9 mouse cellular contexts compared by ENCODE assay signal in the genomic region with DNA sequence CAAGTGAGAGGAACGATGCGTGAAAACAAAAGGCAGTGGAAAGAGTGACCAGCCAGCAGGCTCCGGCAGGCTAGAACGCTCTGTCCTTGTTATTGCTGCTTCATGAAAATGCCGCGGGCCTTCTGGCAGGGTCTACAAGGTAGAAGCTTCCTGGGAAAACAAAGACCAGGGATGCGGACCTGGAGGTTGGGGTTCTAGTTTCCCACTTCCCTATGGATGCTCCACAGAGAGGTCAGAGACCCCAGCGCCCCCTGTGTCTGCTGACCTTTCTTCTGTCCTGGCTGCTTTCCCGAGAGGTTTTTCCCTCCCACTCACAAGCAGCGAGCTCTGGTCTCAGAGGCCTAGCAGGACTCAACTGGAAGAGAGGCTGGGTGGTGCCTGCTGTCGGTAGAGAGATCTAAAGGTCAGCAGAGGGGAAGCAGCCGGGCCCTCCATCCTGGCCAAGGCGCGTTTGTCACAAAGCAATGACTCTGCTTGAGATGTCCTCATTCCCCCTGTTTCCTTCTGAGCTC. TPM values are rescaled to one million over a fixed set of nuclear protein-coding genes. Genes with fewer than 3 reads are reported as not detected.
DNase-seq lines count a peak whose midpoint lies in the region; ATAC-seq and TF ChIP-seq lines count a peak whose summit lies in the region.
"Had no signal": no experiment of that assay in that cellular context is flagged by ENCODE, and none has a peak within 500 bp of the region (broad histone marks: within the 10 kb centered on the region; RNA-seq: fewer than 3 reads in every experiment).

No protein-coding gene starts in this region.

- H3K27ac ChIP-seq in kidney, embryonic 14.5 days (ENCODE audit: low read depth, low read length) = no peak overlapping the region
- peak overlapping the region; percentile 59; the same call in 1 of the 2 replicates for H3K27ac ChIP-seq in heart, embryonic 10.5 days
- H3K27ac ChIP-seq in lung, postnatal 0 days (ENCODE audit: low read length) = peak overlapping the region; percentile 82
- H3K27ac ChIP-seq in midbrain, postnatal 0 days (ENCODE audit: low read depth, low read length) = no peak overlapping the region
- no peak overlapping the region for H3K27ac ChIP-seq in thymus, adult 2 months (ENCODE audit: control insufficient read depth, insufficient read depth, low read length)
- H3K27ac ChIP-seq: stomach, embryonic 15.5 days had no signal

- no peak overlapping the region for H3K4me2 ChIP-seq in kidney, embryonic 14.5 days (replicated peaks; ENCODE audit: low read depth, low read length)
- no peak overlapping the region for H3K4me2 ChIP-seq in lung, postnatal 0 days (replicated peaks; ENCODE audit: low read depth, low read length)
- H3K4me2 ChIP-seq in midbrain, postnatal 0 days (ENCODE audit: low read depth, low read length, poor library complexity, severe bottlenecking) = no peak overlapping the region
- H3K4me2 ChIP-seq: stomach, embryonic 15.5 days had no signal

- 38% methylated on average over 14 of the region's 14 CpGs for WGBS in kidney, embryonic 14.5 days
- WGBS in heart, embryonic 10.5 days = 49% methylated on average over 14 of the region's 14 CpGs
- 58% methylated on average over 14 of the region's 14 CpGs for WGBS in lung, postnatal 0 days
- WGBS in midbrain, postnatal 0 days = 39% methylated on average over 14 of the region's 14 CpGs
- WGBS in thymus, adult 2 months = 92% methylated on average over 14 of the region's 14 CpGs

- peak; percentile 69 for DNase-seq in kidney, adult 11 months
- peak; percentile 22 for DNase-seq in adrenal gland, postnatal 25 days
- no peak for DNase-seq in heart, embryonic 10.5 days (ENCODE audit: low spot score)
- peak; percentile 36 for DNase-seq in lung, postnatal 0 days (ENCODE audit: low spot score)
- no peak for DNase-seq in midbrain, postnatal 0 days (ENCODE audit: low spot score)
- DNase-seq in thymus, adult 2 months = no peak

- no peak for TF ChIP-seq EP300 in lung, postnatal 0 days (IDR thresholded peaks at IDR 0.05)

- no peaks in the 10 kb centered on the region for H3K27me3 ChIP-seq in kidney, embryonic 14.5 days (ENCODE audit: control insufficient read depth, insufficient read depth, low read length)
- H3K27me3 ChIP-seq in heart, embryonic 10.5 days (ENCODE audit: insufficient read depth, poor library complexity, severe bottlenecking) = no peaks in the 10 kb centered on the region
- H3K27me3 ChIP-seq in lung, postnatal 0 days (replicated peaks; ENCODE audit: insufficient read depth, low read length) = no peaks in the 10 kb centered on the region
- no peaks in the 10 kb centered on the region for H3K27me3 ChIP-seq in midbrain, postnatal 0 days (ENCODE audit: insufficient read depth, low read length)
- no peaks in the 10 kb centered on the region for H3K27me3 ChIP-seq in thymus, adult 2 months (ENCODE audit: control insufficient read depth, insufficient read depth, low read length)
- H3K27me3 ChIP-seq: stomach, embryonic 15.5 days had no signal

- no peak overlapping the region for H3K9ac ChIP-seq in kidney, embryonic 14.5 days (ENCODE audit: low read depth, low read length)
- no peak overlapping the region for H3K9ac ChIP-seq in lung, postnatal 0 days (replicated peaks; ENCODE audit: low read depth)
- no peak overlapping the region for H3K9ac ChIP-seq in midbrain, postnatal 0 days (replicated peaks; ENCODE audit: low read length, poor library complexity, severe bottlenecking)
- H3K9ac ChIP-seq: stomach, embryonic 15.5 days had no signal

- no peak; the same call in 1 of the 2 replicates for TF ChIP-seq CTCF in lung, postnatal 0 days (IDR thresholded peaks at IDR 0.05)
- no peak for TF ChIP-seq CTCF in midbrain, postnatal 0 days (IDR thresholded peaks at IDR 0.05)
- TF ChIP-seq CTCF in thymus, adult 2 months (IDR thresholded peaks at IDR 0.05; ENCODE audit: borderline replicate concordance, control insufficient read depth, extremely low read depth, insufficient read depth, low read length, poor library complexity) = no peak

- H3K4me3 ChIP-seq in kidney, embryonic 14.5 days (ENCODE audit: low read length) = no peak overlapping the region
- no peak overlapping the region; the same call in 1 of the 2 replicates for H3K4me3 ChIP-seq in heart, embryonic 10.5 days
- H3K4me3 ChIP-seq in lung, postnatal 0 days (ENCODE audit: low read depth, low read length) = no peak overlapping the region
- no peak overlapping the region for H3K4me3 ChIP-seq in midbrain, postnatal 0 days (ENCODE audit: low read depth, low read length)
- no peak overlapping the region for H3K4me3 ChIP-seq in thymus, adult 2 months (ENCODE audit: control insufficient read depth, insufficient read depth, low read length)
- H3K4me3 ChIP-seq: stomach, embryonic 15.5 days had no signal

- H3K4me1 ChIP-seq in kidney, embryonic 14.5 days (ENCODE audit: control insufficient read depth, insufficient read depth, low read length) = peaks cover 6% of the 10 kb centered on the region; the same call in 1 of the 2 replicates
- peaks cover 27% of the 10 kb centered on the region for H3K4me1 ChIP-seq in heart, embryonic 10.5 days
- no peaks in the 10 kb centered on the region for H3K4me1 ChIP-seq in lung, postnatal 0 days (ENCODE audit: insufficient read depth, low read depth, low read length)
- H3K4me1 ChIP-seq in midbrain, postnatal 0 days (ENCODE audit: insufficient read depth, low read length) = no peaks in the 10 kb centered on the region
- no peaks in the 10 kb centered on the region for H3K4me1 ChIP-seq in thymus, adult 2 months (replicated peaks; ENCODE audit: control insufficient read depth, insufficient read depth, low read length)
- H3K4me1 ChIP-seq: stomach, embryonic 15.5 days had no signal

- no peaks in the 10 kb centered on the region for H3K9me3 ChIP-seq in kidney, embryonic 14.5 days (ENCODE audit: control insufficient read depth, low read length)
- no peaks in the 10 kb centered on the region for H3K9me3 ChIP-seq in heart, embryonic 10.5 days
- no peaks in the 10 kb centered on the region for H3K9me3 ChIP-seq in lung, postnatal 0 days (ENCODE audit: low read length)
- no peaks in the 10 kb centered on the region for H3K9me3 ChIP-seq in midbrain, postnatal 0 days (ENCODE audit: low read length)
- H3K9me3 ChIP-seq: stomach, embryonic 15.5 days had no signal

- TF ChIP-seq POLR2A in thymus, adult 2 months (IDR thresholded peaks at IDR 0.05; ENCODE audit: control insufficient read depth, extremely low read depth, insufficient read depth, low read length, poor library complexity) = no peak

- ATAC-seq in kidney, embryonic 14.5 days (ENCODE audit: low FRiP score, low TSS enrichment) = no peak
- peak; percentile 83 for ATAC-seq in lung, postnatal 0 days
- no peak for ATAC-seq in granulocyte monocyte progenitor cell, adult 5-6 weeks (replicated peaks; ENCODE audit: poor library complexity, severe bottlenecking)
- no peak for ATAC-seq in midbrain, postnatal 0 days (ENCODE audit: low FRiP score)

- H3K36me3 ChIP-seq in kidney, embryonic 14.5 days (ENCODE audit: control insufficient read depth, insufficient read depth, low read length) = no peaks in the 10 kb centered on the region
- no peaks in the 10 kb centered on the region for H3K36me3 ChIP-seq in heart, embryonic 10.5 days
- no peaks in the 10 kb centered on the region for H3K36me3 ChIP-seq in lung, postnatal 0 days (ENCODE audit: insufficient read depth, low read length)
- H3K36me3 ChIP-seq in midbrain, postnatal 0 days (ENCODE audit: insufficient read depth, low read length) = no peaks in the 10 kb centered on the region
- no peaks in the 10 kb centered on the region for H3K36me3 ChIP-seq in thymus, adult 2 months (ENCODE audit: control insufficient read depth, insufficient read depth, low read length)
- H3K36me3 ChIP-seq: stomach, embryonic 15.5 days had no signal

RNA-seq across cellular contexts. Expression of gene Mkln1, which starts 27.9 kb away (rescaled TPM):
- polyA plus RNA-seq in kidney, embryonic 14.5 days (2014; fragmentation: Nextera tagmentation; extraction: Ambion mirVana) = 155 and 212 TPM in 2 replicates
- 182 and 190 TPM in 2 replicates for total RNA-seq in adrenal gland, postnatal 25 days (2021)
- 210 and 228 TPM in 2 replicates for polyA plus RNA-seq in heart, embryonic 10.5 days (2016; fragmentation: Nextera tagmentation; extraction: Ambion mirVana)
- polyA plus RNA-seq in lung, postnatal 0 days (2015; fragmentation: Nextera tagmentation; extraction: Ambion mirVana) = 127 and 144 TPM in 2 replicates
- 78.8 and 118 TPM in 2 replicates for total RNA-seq in granulocyte monocyte progenitor cell, adult 5-6 weeks (2014; fragmentation: Nextera tagmentation)
- total RNA-seq in granulocyte monocyte progenitor cell, adult 5-6 weeks (2017) = 152 and 153 TPM in 2 replicates
- total RNA-seq in midbrain, postnatal 0 days (2014; rRNA removed) = 44.4 and 52.0 TPM in 2 replicates
- 72.7 and 84.0 TPM in 2 replicates for polyA plus RNA-seq in midbrain, postnatal 0 days (2015; fragmentation: Nextera tagmentation; extraction: Ambion mirVana)
- polyA plus RNA-seq in thymus, adult 2 months (2012; rRNA removed) = 29.6 and 40.1 TPM in 2 replicates

Comparison
In these comparisons a context has a peak if more than half of its experiments do, and no peak if none do; other contexts are left out.
1. DNase-seq: peak in kidney, adult 11 months (single experiment), adrenal gland, postnatal 25 days (single experiment) and lung, postnatal 0 days (single experiment); none in heart, embryonic 10.5 days (single experiment), midbrain, postnatal 0 days (single experiment) and thymus, adult 2 months (single experiment).
2. H3K27ac ChIP-seq: peak in heart, embryonic 10.5 days (single experiment) and lung, postnatal 0 days (single experiment); none in kidney, embryonic 14.5 days (single experiment), midbrain, postnatal 0 days (single experiment) and thymus, adult 2 months (single experiment).